Mouse (Mus musculus): Measurements from ENCODE around the gene Lexm. TPM values are rescaled to one million over a fixed set of nuclear protein-coding genes. Genes with fewer than 3 reads are reported as not detected.

The Lexm gene
- polyA plus RNA-seq (2014; fragmentation: Illumina TruSeq; extraction: RNeasy Lipid Tissue Mini Kit (QIAGEN cat#74804); ENCODE audit: low read depth, low replicate concordance), result 1.6 TPM

DNA sequence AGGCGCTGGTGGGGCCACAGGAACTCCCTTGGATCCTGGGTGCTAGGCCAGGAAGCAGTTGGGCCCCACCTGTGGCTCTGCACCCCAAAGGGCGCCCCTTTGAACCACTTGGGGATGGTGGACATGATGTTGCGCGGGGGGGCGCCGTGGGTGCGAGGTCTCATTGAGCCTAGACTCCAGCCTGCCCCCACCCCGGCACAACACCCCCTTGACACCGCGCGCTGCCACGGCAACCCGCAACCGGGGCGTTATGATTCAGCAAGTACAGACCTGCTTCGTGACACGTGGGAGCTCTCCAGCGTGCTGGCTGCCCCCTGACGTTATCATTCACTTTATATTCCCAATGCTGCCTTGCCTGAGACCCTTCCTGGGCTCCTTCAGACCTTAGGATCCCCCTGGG lies at the start of gene Lexm:
TSS of gene Lexm (minus strand) at position 186 of the 400 bp plus-strand sequence.

DNA sequence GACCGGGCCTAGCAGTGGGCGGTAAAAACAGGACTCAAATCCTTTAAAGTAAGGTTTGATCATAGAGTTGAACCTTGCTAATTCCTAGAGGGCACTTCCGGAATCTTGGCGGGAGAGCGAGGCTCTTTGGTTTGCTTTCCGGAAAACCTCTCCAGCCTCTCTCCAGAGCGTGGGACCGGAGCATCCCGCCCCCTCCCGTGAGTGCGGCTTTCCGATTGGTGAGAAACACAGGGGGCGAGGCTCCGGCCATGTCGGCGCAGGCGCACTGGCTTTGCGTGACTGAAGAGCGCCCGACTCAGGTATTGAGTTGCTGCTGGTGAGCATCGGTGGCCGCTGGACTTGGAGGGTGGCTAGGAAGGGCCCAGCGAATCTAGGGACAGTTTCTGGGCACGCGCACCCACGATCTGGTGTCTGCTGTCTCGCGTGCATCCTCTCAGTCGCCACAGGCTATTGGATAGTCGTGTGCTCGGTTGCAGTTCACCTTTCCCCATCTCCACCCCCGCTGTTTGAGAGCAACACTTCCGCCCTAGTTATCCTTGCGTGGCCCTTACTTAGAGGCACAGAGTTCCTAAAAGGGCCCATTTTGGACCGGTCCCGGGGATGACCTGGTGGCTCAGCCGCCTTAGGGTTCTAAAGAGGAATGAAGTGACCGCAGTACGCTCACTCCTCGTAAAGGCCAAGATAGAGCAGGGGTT lies 33.9 kb upstream of the Lexm start, which contains the start of gene Pars2:
TSS of gene Pars2 (plus strand) at position 237 of the 695 bp plus-strand sequence.

DNA sequence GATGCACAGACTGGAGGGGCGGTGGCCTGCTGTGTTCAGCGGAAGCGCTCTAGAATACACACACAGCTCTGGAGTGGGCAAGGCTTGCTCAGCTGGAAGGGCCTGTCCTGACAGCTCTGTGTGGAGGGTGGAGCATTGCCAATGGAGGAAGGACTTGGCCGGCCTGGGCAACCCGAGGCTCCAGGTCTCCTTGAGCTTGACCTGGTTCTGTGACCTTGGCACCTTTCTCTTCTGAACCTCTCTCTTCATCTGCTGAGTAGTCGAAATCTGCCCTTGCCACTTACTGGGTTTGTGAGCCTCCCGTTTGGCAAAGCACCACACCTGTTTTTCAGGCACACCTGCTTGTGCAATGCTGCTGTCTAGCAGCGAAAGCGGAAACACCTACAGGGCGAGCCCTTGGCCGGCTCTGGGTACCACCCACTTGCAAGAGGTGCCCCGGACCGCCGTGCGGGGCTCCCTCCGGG lies 5.0 kb upstream of the Lexm start, which contains the start of gene Ttc22:
TSS of gene Ttc22 (plus strand) at position 403 of the 464 bp plus-strand sequence.

DNA sequence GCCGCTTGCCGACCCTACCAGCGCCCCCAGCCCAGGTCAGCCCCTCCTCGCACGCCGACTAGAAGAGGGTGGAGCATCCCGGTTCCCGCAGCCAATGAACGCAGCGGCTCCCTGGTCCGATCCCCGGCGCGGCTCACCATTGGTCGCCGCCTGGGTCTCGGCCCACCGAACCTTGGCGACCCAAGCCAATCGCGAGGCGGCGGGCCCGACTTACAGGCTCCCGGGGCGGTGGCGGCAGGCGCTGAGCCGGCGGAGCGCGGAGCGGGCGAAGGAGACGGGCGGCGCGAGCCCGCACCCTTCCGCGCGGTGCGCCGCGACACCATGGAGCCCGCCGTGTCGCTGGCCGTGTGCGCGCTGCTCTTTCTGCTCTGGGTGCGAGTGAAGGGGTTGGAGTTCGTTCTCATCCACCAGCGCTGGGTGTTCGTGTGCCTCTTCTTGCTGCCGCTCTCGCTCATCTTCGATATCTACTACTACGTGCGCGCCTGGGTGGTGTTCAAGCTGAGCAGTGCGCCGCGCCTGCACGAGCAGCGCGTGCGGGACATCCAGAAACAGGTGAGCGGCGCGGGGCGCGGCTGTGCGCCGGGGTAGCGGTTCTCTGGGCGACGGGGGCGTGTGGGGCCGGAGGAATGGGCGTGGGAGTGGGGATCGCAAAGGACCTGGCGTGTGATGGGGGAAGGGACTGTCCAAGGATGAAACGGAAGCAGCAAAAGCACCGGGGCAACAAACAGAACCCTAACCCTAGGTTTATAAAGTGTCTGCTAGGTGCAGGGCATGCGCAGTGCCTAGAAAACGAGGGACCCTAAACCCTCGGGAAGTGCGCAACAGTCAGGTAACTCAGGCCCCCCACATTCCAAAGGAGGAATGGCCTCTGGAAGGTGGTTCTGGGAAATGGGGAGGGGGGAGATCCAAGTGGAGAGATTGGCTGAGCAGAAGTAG lies 55.9 kb downstream of the Lexm start, which contains the start of gene Dhcr24:
TSS of gene Dhcr24 (plus strand) at position 193 of the 936 bp plus-strand sequence.

Other genes with a start within 250 kb of the Lexm start
- 0.32 TPM for gene Pcsk9, start 152.9 kb downstream of the Lexm start, polyA plus RNA-seq (2014; fragmentation: Illumina TruSeq; extraction: RNeasy Lipid Tissue Mini Kit (QIAGEN cat#74804); ENCODE audit: low read depth, low replicate concordance)
- 2.6 TPM for gene Bsnd, start 125.0 kb downstream of the Lexm start, polyA plus RNA-seq (2014; fragmentation: Illumina TruSeq; extraction: RNeasy Lipid Tissue Mini Kit (QIAGEN cat#74804); ENCODE audit: low read depth, low replicate concordance)
- 5.7 TPM for gene Dhcr24, start 56.2 kb downstream of the Lexm start, polyA plus RNA-seq (2014; fragmentation: Illumina TruSeq; extraction: RNeasy Lipid Tissue Mini Kit (QIAGEN cat#74804); ENCODE audit: low read depth, low replicate concordance)
- 0.15 TPM for gene Ttc22, start 5.2 kb upstream of the Lexm start, polyA plus RNA-seq (2014; fragmentation: Illumina TruSeq; extraction: RNeasy Lipid Tissue Mini Kit (QIAGEN cat#74804); ENCODE audit: low read depth, low replicate concordance)
- 6.4 TPM for gene Pars2, start 33.8 kb upstream of the Lexm start, polyA plus RNA-seq (2014; fragmentation: Illumina TruSeq; extraction: RNeasy Lipid Tissue Mini Kit (QIAGEN cat#74804); ENCODE audit: low read depth, low replicate concordance)
- gene Ttc4, start 61.7 kb upstream of the Lexm start, polyA plus RNA-seq (2014; fragmentation: Illumina TruSeq; extraction: RNeasy Lipid Tissue Mini Kit (QIAGEN cat#74804); ENCODE audit: low read depth, low replicate concordance), result 34.1 TPM
- gene Mroh7, start 113.7 kb upstream of the Lexm start, polyA plus RNA-seq (2014; fragmentation: Illumina TruSeq; extraction: RNeasy Lipid Tissue Mini Kit (QIAGEN cat#74804); ENCODE audit: low read depth, low replicate concordance), result 2.7 TPM
- 0.56 TPM for gene Fam151a, start 116.6 kb upstream of the Lexm start, polyA plus RNA-seq (2014; fragmentation: Illumina TruSeq; extraction: RNeasy Lipid Tissue Mini Kit (QIAGEN cat#74804); ENCODE audit: low read depth, low replicate concordance)
- gene Acot11, start 187.8 kb upstream of the Lexm start, polyA plus RNA-seq (2014; fragmentation: Illumina TruSeq; extraction: RNeasy Lipid Tissue Mini Kit (QIAGEN cat#74804); ENCODE audit: low read depth, low replicate concordance), result 3.2 TPM